Mouse (Mus musculus): Measurements from ENCODE around the gene Capns2.

DNA sequence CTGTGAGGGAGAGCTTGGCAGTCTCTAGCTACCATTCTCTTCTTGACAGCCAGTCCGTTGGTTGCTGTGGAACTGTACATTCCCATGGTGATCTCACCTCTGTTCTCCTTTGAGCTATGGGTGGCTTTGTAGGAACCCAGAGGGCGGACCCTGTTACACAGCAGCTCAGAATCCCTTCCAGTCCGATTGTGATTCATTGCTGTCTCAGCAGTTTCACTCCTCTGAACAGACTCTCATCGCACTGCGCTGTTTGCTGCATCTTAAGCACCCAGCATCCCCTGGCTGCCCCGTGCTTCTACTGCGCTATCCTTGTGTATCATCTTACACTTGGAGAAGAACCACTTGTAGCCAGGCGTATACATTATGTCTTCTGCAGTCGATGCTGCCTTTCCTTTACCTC lies 1.6 kb upstream of the Capns2 start:
- TF ChIP-seq POLR2A (IDR thresholded peaks at IDR 0.05; ENCODE audit: control insufficient read depth, low read depth, low read length) (no peak), CTCF (IDR thresholded peaks at IDR 0.05; ENCODE audit: control insufficient read depth, insufficient read depth, insufficient replicate concordance, low read depth, low read length) (no peak)
